Mouse (Mus musculus) kidney, postnatal 14 days (tissue): ENCODE data around the gene Sox1.

Experiments
- DNase-seq: peaks from one replicate; pipeline ENCODE4 v3.0.0; 2022; ENCODE audit warnings: mixed read lengths

Gene Sox1

DNA sequence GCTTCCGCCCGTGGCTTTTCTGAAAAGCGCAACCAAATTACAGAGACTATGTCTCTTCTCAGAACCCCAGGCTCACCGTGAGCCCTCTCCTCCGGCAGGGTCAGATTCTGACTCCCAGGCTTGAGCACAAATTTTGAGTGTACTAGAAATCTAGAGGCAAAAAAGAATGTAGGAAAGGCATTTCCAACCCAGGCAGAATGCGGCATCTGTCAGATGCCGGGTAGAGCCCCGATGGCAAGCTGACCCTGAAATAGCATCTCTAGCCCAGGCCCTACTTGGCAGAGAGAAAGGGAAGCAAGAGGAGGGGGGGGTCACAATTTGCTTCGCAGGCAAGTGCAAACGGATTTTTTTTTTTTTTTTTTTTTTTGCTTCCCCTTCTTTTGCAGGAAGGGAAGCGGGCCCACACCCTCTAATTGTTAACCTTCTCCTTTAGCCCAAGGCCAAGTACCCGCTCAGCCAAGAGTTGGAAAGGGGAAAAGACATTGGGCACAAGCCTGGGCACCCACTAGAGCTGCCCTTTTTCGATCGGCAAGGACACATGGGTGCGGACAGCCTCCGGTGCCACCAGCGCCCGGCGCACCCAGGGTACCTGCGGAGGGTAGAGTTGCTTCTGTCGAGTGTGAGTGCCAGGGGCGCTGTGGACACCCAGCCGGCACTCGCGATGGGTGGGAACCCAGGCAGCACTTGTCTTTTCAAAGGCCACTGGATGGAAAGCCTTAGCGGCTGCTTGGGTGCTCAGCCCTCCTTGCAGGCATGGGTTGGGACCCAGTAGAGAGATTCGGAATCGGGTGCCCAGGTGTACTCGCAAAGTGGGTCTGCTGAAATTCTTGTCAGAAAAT, 5.1 kb upstream of the Sox1 start:
- no peak for DNase-seq

GRCm38 (mm10) chr8:12390640-12391365, 4.3 kb upstream of the Sox1 start:
- DNase-seq = no peak

DNA sequence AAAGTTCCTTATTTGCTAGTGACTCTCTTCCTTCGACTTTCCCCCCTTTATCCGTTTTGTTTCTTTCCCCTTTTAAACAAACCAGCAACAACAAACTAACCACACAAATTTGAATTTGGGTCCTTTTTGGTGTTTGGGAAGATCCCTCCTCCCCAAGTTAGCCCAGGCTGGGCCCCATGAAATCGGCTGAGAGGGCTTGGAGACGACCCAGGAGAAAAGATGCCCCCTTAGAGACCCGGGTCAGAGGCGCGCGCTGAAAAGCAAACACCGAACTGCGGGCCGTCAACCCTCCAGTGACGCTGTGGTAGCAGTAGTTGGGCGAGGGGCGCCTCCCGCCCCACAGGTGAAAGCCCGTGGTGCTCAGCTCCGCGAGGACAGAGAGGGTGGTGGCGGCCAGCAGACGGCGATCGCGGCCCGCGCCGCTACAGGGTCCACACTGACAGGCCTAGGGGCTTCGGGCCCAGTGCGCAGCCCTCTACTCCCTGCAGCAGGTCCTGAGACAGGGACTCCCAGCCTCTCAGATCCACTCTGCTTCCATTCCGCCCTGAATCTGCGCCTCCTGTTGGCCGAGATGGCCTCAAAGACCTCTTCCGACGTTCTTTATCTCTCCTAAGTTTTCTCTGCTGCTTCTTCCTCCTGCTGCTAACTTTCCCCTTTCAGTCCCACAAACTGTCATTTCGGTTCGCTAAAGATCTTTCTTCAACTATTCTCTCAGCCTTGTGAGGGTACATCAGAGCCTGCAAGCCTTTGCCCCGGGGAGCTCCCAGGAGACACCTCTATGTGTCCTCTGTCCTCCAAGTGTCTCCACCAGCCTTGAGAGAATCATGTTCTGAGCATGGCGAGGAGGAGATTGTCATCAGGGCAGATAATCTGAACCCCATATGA, 3.5 kb upstream of the Sox1 start:
- DNase-seq = peak; percentile 19

GRCm38 (mm10) chr8:12392801-12393200, 2.3 kb upstream of the Sox1 start:
- DNase-seq = no peak

GRCm38 (mm10) chr8:12394385-12395000, 602 bp upstream of the Sox1 start:
- no peak for DNase-seq

DNA sequence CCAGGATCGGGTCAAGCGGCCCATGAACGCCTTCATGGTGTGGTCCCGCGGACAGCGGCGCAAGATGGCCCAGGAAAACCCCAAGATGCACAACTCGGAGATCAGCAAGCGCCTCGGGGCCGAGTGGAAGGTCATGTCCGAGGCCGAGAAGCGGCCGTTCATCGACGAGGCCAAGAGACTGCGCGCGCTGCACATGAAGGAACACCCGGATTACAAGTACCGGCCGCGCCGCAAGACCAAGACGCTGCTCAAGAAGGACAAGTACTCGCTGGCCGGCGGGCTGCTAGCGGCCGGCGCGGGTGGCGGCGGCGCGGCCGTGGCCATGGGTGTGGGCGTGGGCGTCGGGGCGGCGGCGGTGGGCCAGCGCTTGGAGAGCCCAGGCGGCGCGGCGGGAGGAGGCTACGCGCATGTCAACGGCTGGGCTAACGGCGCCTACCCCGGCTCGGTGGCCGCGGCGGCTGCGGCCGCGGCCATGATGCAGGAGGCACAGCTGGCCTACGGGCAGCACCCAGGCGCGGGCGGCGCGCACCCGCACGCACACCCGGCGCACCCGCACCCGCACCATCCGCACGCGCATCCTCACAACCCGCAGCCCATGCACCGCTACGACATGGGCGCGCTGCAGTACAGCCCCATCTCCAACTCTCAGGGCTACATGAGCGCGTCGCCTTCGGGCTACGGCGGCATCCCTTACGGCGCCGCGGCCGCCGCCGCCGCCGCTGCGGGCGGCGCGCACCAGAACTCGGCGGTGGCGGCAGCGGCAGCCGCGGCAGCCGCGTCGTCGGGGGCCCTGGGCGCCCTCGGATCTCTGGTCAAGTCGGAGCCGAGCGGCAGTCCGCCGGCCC, 1.6 kb downstream of the Sox1 start:
- no peak for DNase-seq

GRCm38 (mm10) chr8:12397346-12397925, 2.3 kb downstream of the Sox1 start:
- DNase-seq = no peak

GRCm38 (mm10) chr8:12398011-12398945, 3.2 kb downstream of the Sox1 start:
- DNase-seq = no peak

DNA sequence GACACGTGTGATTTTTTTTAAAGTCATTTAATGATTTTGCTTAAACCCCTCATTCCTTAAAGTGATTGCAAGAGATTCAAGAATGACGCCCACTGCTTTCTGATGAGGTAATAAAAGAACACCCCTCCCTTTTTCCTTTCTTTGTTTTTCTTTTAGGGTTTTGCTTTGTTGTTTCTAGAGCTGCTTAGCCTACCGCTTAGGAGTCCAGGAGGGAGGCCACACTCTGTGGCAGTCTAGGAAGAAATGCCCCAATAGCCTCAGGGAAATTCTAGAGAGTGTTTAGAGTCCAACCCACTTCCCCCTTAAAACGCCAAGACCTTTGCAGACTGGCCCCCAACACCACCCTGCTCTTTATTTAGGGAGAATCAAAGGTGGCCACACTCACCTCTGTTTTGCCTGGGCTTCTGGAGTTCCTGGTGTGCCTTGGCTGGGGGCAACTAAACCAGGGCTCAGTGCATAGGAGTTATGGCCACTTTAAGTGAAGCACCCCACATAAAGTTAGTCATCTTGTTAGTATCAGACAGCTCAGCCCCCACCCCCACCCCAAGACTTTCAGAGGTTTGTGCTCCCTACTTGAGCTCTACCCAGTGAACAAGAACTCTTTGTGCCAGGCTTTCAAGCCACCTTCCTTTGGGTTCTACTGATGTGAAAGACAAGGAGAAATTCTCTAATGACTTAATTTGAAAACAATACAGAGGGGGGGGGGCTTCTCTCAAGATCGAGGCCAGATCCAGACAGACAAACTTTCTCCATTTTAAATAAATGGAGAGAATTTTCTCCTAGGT, 4.5 kb downstream of the Sox1 start:
- DNase-seq = no peak

- peak; percentile 36 for DNase-seq
Measured at GRCm38 (mm10) chr8:12400611-12401390, 5.7 kb downstream of the Sox1 start.

DNA sequence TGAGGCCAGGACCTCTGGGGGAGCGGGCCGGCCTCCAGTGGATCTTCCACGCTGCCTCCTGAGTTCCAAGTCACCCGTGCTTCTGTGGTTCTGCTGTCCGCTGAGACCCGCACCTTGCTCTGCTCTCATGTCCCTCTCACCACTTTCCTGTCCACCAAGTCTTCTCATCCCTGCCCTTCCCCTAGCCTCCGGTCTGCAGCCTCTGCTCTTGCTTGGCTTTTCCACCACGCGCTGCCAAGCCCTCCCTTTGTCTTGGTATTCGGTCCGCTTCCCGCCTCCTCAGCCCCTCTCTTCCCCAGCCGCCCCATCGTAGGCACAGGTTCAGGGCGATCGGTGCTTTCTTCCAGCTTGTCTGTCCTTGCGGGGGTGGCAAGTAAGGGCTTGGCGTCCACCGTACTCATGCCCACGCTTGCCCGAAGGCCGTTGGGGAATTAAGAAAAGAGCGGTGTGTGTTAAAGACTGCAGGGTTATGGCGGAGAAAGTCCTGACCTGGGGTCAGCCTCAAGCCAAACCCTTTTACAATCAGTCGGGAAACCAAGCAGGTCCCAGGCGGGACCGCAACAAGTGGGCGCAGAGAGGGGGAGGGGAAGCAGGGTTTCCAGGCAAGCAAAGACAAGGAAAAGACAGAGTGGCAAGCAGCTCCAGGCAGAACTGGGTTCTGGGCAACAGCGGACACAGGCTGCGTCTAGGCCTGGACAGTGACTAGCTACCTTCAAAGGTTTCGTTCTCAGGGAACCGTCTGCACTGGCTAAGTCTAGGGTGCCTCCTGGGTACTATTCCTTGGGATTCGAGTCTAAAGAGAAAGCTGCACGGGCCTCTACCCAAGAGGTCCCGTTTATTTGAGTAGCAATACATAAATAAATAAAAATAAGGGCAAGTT, 6.5 kb downstream of the Sox1 start:
- no peak for DNase-seq

- no peak for DNase-seq
Measured at GRCm38 (mm10) chr8:12402709-12403108, 7.6 kb downstream of the Sox1 start.

GRCm38 (mm10) chr8:12408020-12408419, 12.9 kb downstream of the Sox1 start:
- DNase-seq = no peak

DNA sequence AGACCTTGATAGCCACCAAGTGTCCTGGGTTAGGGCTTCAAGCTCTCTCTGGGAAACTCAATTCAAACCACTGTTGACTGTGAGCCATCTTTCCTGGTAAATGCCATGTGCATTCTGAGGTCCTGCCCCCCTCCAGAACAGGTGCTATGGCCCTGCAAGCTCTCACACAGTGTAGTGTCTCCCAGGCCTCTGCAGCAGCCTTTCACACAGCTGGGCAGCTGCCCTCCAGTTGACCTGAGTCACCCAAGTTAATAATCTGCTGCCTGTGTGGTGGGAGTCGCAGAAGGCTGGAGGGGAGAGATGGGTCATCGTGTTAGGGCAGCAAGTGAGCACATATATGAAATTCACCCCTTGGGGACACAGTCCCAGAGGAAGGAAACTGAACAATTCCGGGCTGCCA, 14.9 kb downstream of the Sox1 start:
- DNase-seq = no peak

DNA sequence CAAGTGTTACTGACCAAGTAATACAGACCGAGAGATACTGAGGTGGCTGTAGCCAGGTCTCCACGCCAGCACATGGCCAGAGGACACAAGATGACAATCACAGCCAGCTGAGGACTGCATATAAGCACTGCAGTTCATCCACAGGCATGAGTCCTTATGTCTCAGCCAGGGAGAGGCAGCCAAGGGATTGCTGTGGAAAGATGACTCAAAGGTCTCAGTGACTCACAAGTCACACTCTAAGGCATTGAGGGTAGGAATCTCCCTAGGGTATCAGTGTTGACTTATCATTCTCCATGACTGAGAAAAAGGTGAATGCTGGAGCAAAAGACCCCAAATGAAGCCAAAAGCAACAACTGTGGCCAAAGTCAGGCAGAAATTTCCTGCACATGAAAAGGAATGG, 22.0 kb downstream of the Sox1 start:
- DNase-seq = no peak

DNA sequence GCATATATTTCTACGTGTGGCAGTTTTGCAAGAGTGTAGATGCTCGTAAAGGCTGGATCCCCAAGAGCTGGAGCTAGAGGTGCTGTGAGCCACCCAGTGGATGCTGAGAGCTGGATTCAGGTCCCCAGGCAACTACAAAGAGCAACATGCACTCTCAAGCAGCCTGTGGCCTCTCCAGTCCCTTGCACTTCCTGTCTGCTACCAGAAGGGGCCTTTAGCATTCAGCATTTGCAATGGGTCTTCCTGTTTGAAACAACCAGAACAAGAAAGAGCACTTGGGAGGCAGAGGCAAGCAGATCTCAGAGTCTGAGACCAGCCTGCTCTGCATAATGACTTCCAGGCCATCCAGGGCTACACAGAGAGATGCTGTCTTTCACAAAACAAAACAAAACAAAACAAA, 25.4 kb downstream of the Sox1 start:
- no peak for DNase-seq

DNA sequence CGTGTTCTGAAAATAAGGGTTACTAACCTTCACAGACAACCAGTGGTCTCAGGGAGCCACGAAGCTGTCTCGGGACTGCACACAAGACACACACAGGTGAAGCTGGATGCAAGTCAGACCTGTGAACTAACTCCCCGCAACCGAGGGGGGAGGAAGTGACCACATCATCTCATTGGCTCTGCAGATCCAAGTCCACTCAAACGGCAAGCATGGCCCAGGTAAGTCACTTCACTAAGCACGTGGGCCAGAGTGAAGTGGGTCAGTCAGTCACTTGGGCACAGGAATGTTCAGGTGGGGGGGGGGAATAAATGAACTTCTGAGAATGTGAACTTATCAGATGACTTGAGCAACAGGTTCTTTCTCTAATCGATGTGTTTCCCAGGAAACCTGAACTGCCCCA, 30.8 kb downstream of the Sox1 start:
- no peak for DNase-seq

- DNase-seq = no peak
Measured at GRCm38 (mm10) chr8:12427346-12427745, 32.3 kb downstream of the Sox1 start.
